Mouse (Mus musculus) inflammation-experienced regulatory T-cells, adult 6 months (primary cell): ENCODE measurements around the gene Gpr182. TPM values are rescaled to one million over a fixed set of nuclear protein-coding genes. Genes with fewer than 3 reads are reported as not detected.

Experiments
- ATAC-seq: one replicate; pipeline ENCODE4 v1.8.0; 2017
- polyA plus RNA-seq, 3 experiments: library from polyadenylated mRNA; unstranded; fragments of 100-300 nt; shearing (Covaris generic); gene quantifications; one replicate each; pipeline ENCODE4 v1.2.1; 2017

Gpr182 gene
- polyA plus RNA-seq, 3 experiments from 2014 or later = 0.14 to 0.44 (median 0.37) TPM

- no peak for ATAC-seq
Observed at GRCm38 (mm10) chr10:127738151-127738882, 13.2 kb downstream of the Gpr182 start.

- ATAC-seq = no peak
Observed at GRCm38 (mm10) chr10:127737552-127737951, 14.0 kb downstream of the Gpr182 start.

- no peak for ATAC-seq
Observed at GRCm38 (mm10) chr10:127736916-127737315, 14.6 kb downstream of the Gpr182 start.

- no peak for ATAC-seq
Observed at GRCm38 (mm10) chr10:127736266-127736665, 15.3 kb downstream of the Gpr182 start.

GRCm38 (mm10) chr10:127734434-127734833, 17.1 kb downstream of the Gpr182 start:
- ATAC-seq = no peak

- no peak for ATAC-seq
Observed at GRCm38 (mm10) chr10:127731397-127731796, 20.1 kb downstream of the Gpr182 start.

- ATAC-seq = no peak
Observed at GRCm38 (mm10) chr10:127730933-127731310, 20.6 kb downstream of the Gpr182 start.

GRCm38 (mm10) chr10:127730285-127730932, 21.1 kb downstream of the Gpr182 start:
- ATAC-seq = no peak

- ATAC-seq = no peak
Observed at GRCm38 (mm10) chr10:127728437-127728836, 23.1 kb downstream of the Gpr182 start.

- no peak for ATAC-seq
Observed at GRCm38 (mm10) chr10:127725136-127725535, 26.4 kb downstream of the Gpr182 start.

- ATAC-seq = no peak
Observed at GRCm38 (mm10) chr10:127724178-127724577, 27.4 kb downstream of the Gpr182 start, which contains the start of gene Tac2. Gene Tac2 (plus strand): TSS chr10:127724478.

GRCm38 (mm10) chr10:127721671-127722418, 29.7 kb downstream of the Gpr182 start:
- ATAC-seq = no peak

GRCm38 (mm10) chr10:127712736-127713135, 38.8 kb downstream of the Gpr182 start:
- no peak for ATAC-seq

- no peak for ATAC-seq
Observed at GRCm38 (mm10) chr10:127710331-127710730, 41.2 kb downstream of the Gpr182 start.

- no peak for ATAC-seq
Observed at GRCm38 (mm10) chr10:127708850-127709370, 42.6 kb downstream of the Gpr182 start.

- ATAC-seq = no peak
Observed at GRCm38 (mm10) chr10:127707721-127708120, 43.8 kb downstream of the Gpr182 start.

GRCm38 (mm10) chr10:127705783-127706182, 45.7 kb downstream of the Gpr182 start:
- ATAC-seq = no peak

GRCm38 (mm10) chr10:127704766-127705220, 46.7 kb downstream of the Gpr182 start, which contains the start of gene Myo1a:
Gene Myo1a (plus strand): TSS chr10:127705170.
- no peak for ATAC-seq

GRCm38 (mm10) chr10:127704293-127704692, 47.2 kb downstream of the Gpr182 start:
- no peak for ATAC-seq

GRCm38 (mm10) chr10:127703299-127703698, 48.2 kb downstream of the Gpr182 start:
- no peak for ATAC-seq

- no peak for ATAC-seq
Observed at GRCm38 (mm10) chr10:127698966-127699365, 52.6 kb downstream of the Gpr182 start.
